26 mouse cellular contexts compared by ENCODE assay signal in the genomic region with DNA sequence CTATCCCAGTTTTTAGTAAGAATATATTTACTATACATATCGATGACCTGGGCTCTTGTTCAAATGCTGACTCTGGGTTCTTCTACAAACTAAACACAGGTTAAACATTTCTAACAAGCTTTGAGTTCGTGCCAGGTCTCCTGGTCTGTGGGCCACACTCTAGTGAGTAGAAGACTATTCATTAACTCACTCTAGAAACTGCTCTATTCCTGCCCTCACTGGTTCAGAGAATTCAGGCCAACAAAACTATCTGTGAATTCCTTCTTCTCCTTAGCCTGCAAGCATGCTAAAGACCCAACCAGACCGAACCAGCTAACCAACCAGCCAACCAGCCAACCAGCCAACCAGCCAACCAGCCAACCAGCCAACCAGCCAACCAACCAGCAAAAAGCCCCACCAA. TPM values are rescaled to one million over a fixed set of nuclear protein-coding genes. Genes with fewer than 3 reads are reported as not detected.
DNase-seq lines count a peak whose midpoint lies in the region; ATAC-seq and TF ChIP-seq lines count a peak whose summit lies in the region.
"Had no signal": no experiment of that assay in that cellular context is flagged by ENCODE, and none has a peak within 500 bp of the region (broad histone marks: within the 10 kb centered on the region; RNA-seq: fewer than 3 reads in every experiment).

No protein-coding gene starts in this region.

- no peak for ATAC-seq in liver, embryonic 11.5 days (replicated peaks; ENCODE audit: low FRiP score)
- peak; percentile 56 for ATAC-seq in kidney, postnatal 0 days (replicated peaks; ENCODE audit: low FRiP score, low read depth)
- ATAC-seq: forebrain, embryonic 13.5 days; hindbrain, embryonic 16.5 days; midbrain, embryonic 15.5 days had no signal

- H3K36me3 ChIP-seq in liver, embryonic 11.5 days (ENCODE audit: control insufficient read depth, insufficient read depth, low read length), result no peaks in the 10 kb centered on the region
- no peaks in the 10 kb centered on the region for H3K36me3 ChIP-seq in kidney, postnatal 0 days (ENCODE audit: insufficient read depth, low read length)
- no peaks in the 10 kb centered on the region for H3K36me3 ChIP-seq in liver, adult 2 months (ENCODE audit: control insufficient read depth, insufficient read depth, low read length)
- H3K36me3 ChIP-seq: G1E; liver, embryonic 13.5 days; lung, embryonic 15.5 days; midbrain, embryonic 10.5 days; midbrain, embryonic 15.5 days had no signal

- no peak overlapping the region for H3K27ac ChIP-seq in liver, embryonic 11.5 days (ENCODE audit: low read depth, low read length)
- H3K27ac ChIP-seq in kidney, postnatal 0 days, result peak overlapping the region; percentile 85
- peak overlapping the region; percentile 66 for H3K27ac ChIP-seq in liver, adult 2 months (replicated peaks; ENCODE audit: insufficient read depth, low read depth, low read length)
- H3K27ac ChIP-seq: forebrain, embryonic 13.5 days; gastrocnemius, adult 2 months; heart, adult 2 months; liver, embryonic 13.5 days; lung, embryonic 15.5 days; midbrain, embryonic 10.5 days; midbrain, embryonic 15.5 days; stomach, postnatal 0 days had no signal

- H3K9me3 ChIP-seq in liver, embryonic 11.5 days (ENCODE audit: control insufficient read depth, low read length), result no peaks in the 10 kb centered on the region
- H3K9me3 ChIP-seq in kidney, postnatal 0 days (replicated peaks; ENCODE audit: low read length), result no peaks in the 10 kb centered on the region
- H3K9me3 ChIP-seq: forebrain, embryonic 13.5 days; G1E; liver, embryonic 13.5 days; lung, embryonic 15.5 days; midbrain, embryonic 10.5 days; midbrain, embryonic 15.5 days had no signal

- peaks cover 4% of the 10 kb centered on the region; the same call in 1 of the 2 replicates for H3K79me2 ChIP-seq in liver, adult 2 months (ENCODE audit: control insufficient read depth, insufficient read depth, low read length)

- H3K27me3 ChIP-seq in liver, embryonic 11.5 days (replicated peaks; ENCODE audit: control insufficient read depth, insufficient read depth, low read length), result no peaks in the 10 kb centered on the region
- H3K27me3 ChIP-seq in kidney, postnatal 0 days (ENCODE audit: insufficient read depth, low read length), result no peaks in the 10 kb centered on the region
- no peaks in the 10 kb centered on the region for H3K27me3 ChIP-seq in liver, adult 2 months (ENCODE audit: control insufficient read depth, insufficient read depth, low read length)
- H3K27me3 ChIP-seq: forebrain, embryonic 13.5 days; liver, embryonic 13.5 days; lung, embryonic 15.5 days; midbrain, embryonic 15.5 days had no signal

- no peak for TF ChIP-seq POLR2A in liver, adult 2 months (IDR thresholded peaks at IDR 0.05; ENCODE audit: extremely low read depth, insufficient read depth, low read length)

- no peak overlapping the region for H3K9ac ChIP-seq in liver, embryonic 11.5 days (ENCODE audit: low read depth, low read length)
- no peak overlapping the region for H3K9ac ChIP-seq in kidney, postnatal 0 days (ENCODE audit: low read depth, low read length)
- H3K9ac ChIP-seq in liver, adult 2 months (ENCODE audit: low read depth, low read length), result no peak overlapping the region
- H3K9ac ChIP-seq: forebrain, embryonic 13.5 days; liver, embryonic 13.5 days; lung, embryonic 15.5 days; midbrain, embryonic 15.5 days had no signal

- H3K4me3 ChIP-seq in liver, embryonic 11.5 days (ENCODE audit: low read depth, low read length), result no peak overlapping the region
- no peak overlapping the region for H3K4me3 ChIP-seq in kidney, postnatal 0 days (replicated peaks; ENCODE audit: low read depth, low read length)
- no peak overlapping the region for H3K4me3 ChIP-seq in liver, adult 2 months (ENCODE audit: insufficient read depth, low read depth, low read length)
- H3K4me3 ChIP-seq: forebrain, embryonic 13.5 days; gastrocnemius, adult 2 months; heart, adult 2 months; liver, embryonic 13.5 days; lung, embryonic 15.5 days; midbrain, embryonic 10.5 days; midbrain, embryonic 15.5 days had no signal

- peak; percentile 11 for DNase-seq in liver
- no peak for DNase-seq in liver, embryonic 11.5 days (ENCODE audit: low spot score)
- peak; percentile 61 for DNase-seq in kidney, postnatal 0 days (ENCODE audit: low spot score)
- peak; percentile 92 for DNase-seq in liver, adult 2 months (ENCODE audit: extremely low read depth, low read depth, low spot score)
- DNase-seq in yolk sac, embryonic 10.5 days (ENCODE audit: low spot score), result peak; percentile 77
- no peak for DNase-seq in cerebellum, postnatal 4 days (ENCODE audit: low spot score in 2 of 2)
- DNase-seq in thymus, adult 18-20 months, result no peak
- no peak for DNase-seq in urinary bladder, postnatal 14 days (ENCODE audit: low spot score)
- DNase-seq: adrenal gland, postnatal 10 days; cerebellum, adult 8-10 months; cerebellum, postnatal 25 days; gastrocnemius, adult 2 months; heart, adult 2 months; heart, postnatal 14 days; layer of hippocampus, postnatal 36 days; liver, embryonic 13.5 days; right cerebral cortex, adult 18-20 months; spleen, adult 18-20 months; thymus, postnatal 4 days had no signal

- no peak for TF ChIP-seq CTCF in kidney, postnatal 0 days (IDR thresholded peaks at IDR 0.05; ENCODE audit: low read depth)
- no peak for TF ChIP-seq CTCF in liver, adult 2 months (IDR thresholded peaks at IDR 0.05; ENCODE audit: low read depth, low read length)

- H3K4me1 ChIP-seq in liver, embryonic 11.5 days (replicated peaks; ENCODE audit: control insufficient read depth, insufficient read depth, low read length), result peaks cover 5% of the 10 kb centered on the region; the same call in 1 of the 2 replicates
- peaks cover 8% of the 10 kb centered on the region; the same call in 1 of the 2 replicates for H3K4me1 ChIP-seq in kidney, postnatal 0 days (replicated peaks; ENCODE audit: insufficient read depth, low read length)
- H3K4me1 ChIP-seq in liver, adult 2 months (ENCODE audit: control insufficient read depth, insufficient read depth, low read length), result peaks cover 13% of the 10 kb centered on the region

- 81% methylated on average over 3 of the region's 3 CpGs for WGBS in liver, embryonic 11.5 days
- WGBS in kidney, postnatal 0 days, result 55% methylated on average over 3 of the region's 3 CpGs
- 19% methylated on average over 3 of the region's 3 CpGs for WGBS in liver, adult 2 months

- no peak overlapping the region for H3K4me2 ChIP-seq in liver, embryonic 11.5 days
- no peak overlapping the region for H3K4me2 ChIP-seq in kidney, postnatal 0 days (ENCODE audit: low read length)
- H3K4me2 ChIP-seq: forebrain, embryonic 13.5 days; lung, embryonic 15.5 days; midbrain, embryonic 15.5 days had no signal

RNA-seq across cellular contexts. Expression of gene Slc35b4, which starts 2.1 kb away (rescaled TPM):
- polyA plus RNA-seq in liver, embryonic 11.5 days (2014; fragmentation: Nextera tagmentation; extraction: Ambion mirVana), result 37.5 and 41.6 TPM in 2 replicates
- polyA plus RNA-seq in kidney, postnatal 0 days (2015; fragmentation: Nextera tagmentation; extraction: Ambion mirVana), result 60.4 and 70.3 TPM in 2 replicates
- total RNA-seq in liver, adult 2 months (2014; rRNA removed), result 9.7 and 13.2 TPM in 2 replicates
- 16.0 and 17.6 TPM in 2 replicates for polyA plus RNA-seq in liver, adult 2 months (2012; rRNA removed)

Comparison
In these comparisons a context has a peak if more than half of its experiments do, and no peak if none do; other contexts are left out.
1. DNase-seq: peak in liver (single experiment), kidney, postnatal 0 days (single experiment), liver, adult 2 months (single experiment) and yolk sac, embryonic 10.5 days (single experiment); none in liver, embryonic 11.5 days (single experiment), cerebellum, postnatal 4 days (0 of 2), thymus, adult 18-20 months (0 of 2) and urinary bladder, postnatal 14 days (single experiment).